Mouse (Mus musculus): ENCODE data around the gene Ciapin1.

The Ciapin1 gene

DNA sequence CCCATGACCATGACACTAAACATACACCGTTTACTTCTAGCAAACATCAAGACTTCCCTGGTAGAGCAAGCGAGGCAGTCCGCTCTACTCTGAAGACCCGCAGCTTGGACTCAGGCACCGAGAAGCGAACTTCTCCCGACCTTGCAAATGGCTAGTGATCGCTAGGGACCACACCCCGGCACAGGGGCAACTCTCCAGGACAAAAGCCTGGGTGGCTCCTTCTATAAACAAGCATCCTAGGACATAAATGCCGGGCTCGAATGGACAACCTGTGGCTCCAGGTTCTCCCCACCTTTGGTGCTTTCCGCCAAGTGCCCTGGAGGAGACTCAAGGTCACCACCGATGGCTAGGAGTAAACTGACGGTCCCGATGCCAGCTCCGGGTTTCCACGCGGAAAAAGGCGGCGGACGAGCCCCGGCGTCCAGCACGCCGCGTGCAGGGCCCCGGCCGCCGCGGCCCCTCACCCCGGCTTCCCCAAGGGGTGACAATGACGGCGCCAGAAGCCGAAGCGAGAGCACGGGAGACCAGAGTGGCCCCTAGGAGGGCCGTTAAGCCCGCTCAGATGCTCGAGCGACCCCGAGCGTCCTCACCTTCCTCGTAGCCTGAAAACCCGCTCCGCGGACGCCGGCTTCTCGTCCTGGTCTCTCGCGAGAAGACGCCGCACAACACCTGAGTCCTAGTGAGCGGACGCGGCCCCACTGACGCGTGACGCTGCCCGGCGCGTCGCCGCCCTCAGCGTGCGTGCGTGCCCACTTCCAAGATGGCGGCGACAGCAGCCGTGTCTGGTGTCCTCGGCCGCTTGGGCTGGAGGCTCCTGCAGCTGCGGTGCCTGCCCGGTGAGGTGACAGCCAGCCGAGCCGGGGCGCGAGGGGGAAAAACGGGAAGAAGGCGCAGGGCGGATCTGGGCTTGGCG, at the start of gene Ciapin1, which contains the start of gene Coq9:
Gene Ciapin1, minus strand, starts transcription at position 697 of the 913 bp plus-strand sequence.
Gene Coq9, plus strand, starts transcription at position 660 of the 913 bp plus-strand sequence.
- DNase-seq: peak; percentile 93 to 95

DNA sequence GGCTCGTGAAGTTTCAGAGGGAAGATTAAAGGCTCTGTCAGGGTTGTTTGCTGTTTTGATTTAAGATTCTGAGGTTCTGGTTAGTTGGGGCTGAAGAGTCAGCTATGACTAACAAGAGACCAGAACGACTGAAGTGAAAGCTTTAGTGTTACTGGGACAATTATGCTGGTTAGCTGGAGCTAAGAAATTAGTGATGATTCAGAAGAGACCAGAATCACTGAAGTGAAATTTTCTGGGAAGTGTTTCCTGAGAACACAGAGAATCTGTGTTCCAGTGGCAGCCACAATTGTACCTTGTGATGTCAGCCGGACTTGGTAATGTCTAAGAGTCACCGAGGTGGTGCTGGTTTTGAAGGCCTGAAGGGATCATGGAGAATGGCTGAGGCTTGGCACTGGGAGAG, 42.6 kb upstream of the Ciapin1 start:
- DNase-seq: no peak

DNA sequence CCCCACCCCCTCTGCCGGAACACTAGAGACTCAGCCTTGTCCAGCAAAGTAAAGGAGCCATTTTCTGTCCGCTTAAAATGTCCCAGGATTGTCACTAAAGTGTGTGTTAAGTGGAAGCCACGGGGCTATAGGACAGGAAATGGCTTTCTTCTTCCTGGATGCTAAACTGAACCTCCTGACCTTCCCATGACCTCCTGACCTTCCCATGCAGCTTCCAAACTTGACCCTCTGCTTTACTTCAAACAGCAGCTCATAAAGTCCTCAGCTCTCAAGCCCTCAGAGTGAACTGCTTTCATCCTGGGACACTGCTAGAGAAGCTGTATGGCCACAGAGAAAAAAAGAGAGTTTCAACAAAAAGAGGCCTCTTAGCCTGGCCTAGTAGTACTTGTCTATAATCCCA, 38.7 kb upstream of the Ciapin1 start:
- DNase-seq: no peak

DNA sequence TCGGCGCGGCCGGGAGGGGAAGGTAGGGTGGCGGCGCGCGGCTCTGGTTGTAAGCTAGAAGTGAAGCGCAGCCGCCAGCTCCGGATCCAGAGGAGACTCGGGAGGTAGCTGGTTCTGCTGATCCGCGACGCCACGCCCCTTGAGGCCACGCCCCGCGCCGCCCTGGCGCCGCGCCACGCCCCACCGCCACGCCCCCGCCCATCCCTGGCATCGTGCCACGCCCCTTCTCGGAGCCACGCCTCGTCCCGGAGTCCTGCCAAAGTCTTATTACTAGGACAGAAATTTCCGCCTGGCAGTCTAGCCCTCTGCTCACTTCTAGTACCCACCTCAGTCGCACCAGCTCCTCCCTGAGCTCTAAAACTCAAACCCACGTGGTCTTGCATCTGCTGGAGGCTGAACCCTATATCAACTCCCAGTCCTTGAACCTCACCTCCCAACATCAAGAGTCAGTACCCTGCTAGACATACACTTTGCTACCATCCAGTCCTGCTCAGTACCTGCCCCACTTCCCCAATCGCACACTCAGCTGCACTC, 38.1 kb upstream of the Ciapin1 start, which contains the start of gene Dok4:
Gene Dok4, minus strand, starts transcription at position 134 of the 534 bp plus-strand sequence.
- peak; percentile 67 to 76 for DNase-seq

DNA sequence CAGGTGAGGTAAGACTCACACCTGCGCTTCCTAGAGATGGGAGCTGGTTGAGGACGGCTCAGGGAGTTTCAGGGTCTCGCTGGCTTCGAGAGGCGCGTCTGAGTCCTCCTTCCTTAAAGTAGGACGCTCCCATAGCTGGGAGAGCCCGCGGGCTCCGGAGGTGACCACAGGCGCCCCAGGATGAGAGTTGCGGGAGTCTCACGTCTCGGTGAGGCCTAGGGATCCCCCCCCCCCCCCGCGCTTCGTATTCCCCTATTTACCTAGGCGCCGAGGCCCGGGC, 37.7 kb upstream of the Ciapin1 start:
- no peak for DNase-seq

DNA sequence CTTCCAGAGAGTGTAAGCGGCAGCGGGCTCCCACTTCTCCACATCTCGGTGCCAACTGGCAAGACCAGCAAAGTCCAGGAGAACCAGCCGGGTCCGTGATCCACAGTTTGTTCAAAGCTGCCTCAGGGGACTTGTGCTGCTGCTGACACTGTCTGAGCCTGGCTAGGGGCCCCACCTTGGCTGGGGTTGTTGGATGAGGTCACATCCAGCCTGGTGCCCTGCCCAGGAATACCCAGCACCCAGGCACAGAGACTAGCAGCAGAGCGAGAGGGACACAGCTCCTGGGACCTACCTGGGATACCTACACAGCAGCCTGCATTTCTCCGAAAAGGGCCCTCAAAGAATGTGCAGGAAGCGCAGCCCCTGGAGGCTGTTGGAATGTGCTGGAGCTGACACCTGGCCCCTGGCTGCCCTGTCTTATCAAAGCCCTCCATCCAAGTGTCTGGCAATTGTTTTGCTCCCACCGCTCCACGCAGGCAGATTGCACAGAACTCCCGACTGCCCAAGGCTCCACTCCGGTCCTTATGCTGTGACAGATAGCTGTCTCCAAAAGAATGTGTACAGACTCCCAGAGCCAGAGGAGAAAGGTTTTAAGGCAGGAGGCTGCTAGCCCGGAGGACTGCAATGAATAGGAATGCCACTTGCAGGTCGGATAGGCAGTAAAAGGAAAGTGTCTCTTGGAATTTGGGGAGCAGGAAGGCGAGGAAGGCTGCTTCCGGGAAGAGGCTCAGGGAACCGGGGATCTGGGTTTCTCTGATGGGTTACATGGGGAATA, 37.1 kb upstream of the Ciapin1 start:
- no peak for DNase-seq

DNA sequence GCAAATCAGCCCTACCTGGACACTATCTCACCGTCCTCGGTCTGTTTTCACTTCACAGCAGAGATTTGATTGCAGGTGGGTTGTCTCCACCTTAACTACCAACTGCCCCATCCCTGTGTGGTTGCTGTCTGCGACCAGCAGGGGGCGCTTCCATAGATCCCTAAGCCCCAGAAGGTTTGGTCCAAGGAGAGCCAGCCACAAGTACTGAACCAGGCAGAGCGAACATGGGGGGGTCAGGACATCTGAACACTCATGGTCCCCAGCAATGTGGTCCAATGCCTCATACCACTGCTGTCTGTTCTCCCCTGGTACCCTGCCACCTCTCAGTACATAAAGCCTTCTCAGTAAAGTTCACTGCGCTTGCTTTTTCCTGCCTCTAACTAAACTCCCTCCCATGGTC, 36.2 kb upstream of the Ciapin1 start:
- peak in 1 of 2 experiments; percentile 28 for DNase-seq

DNA sequence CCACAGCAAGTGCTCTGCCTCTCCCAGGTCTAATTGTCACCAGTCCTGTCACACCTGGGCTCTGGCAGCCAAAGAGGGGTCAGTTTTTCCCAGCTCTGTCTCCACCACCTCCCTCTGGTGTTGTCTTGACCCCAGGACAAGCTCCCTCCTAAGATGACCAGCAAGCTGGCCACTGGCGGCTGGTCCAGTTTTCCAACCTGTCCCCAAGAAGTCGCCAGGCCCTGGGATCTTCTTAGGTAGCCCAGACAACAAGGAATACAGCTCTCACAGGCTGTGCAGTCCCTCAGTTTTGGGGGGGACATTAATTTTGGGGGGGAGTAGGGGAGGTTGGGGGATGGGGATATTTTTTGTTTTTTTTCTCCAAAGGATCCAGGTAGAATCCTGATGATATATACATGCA, 34.4 kb upstream of the Ciapin1 start:
- no peak for DNase-seq

DNA sequence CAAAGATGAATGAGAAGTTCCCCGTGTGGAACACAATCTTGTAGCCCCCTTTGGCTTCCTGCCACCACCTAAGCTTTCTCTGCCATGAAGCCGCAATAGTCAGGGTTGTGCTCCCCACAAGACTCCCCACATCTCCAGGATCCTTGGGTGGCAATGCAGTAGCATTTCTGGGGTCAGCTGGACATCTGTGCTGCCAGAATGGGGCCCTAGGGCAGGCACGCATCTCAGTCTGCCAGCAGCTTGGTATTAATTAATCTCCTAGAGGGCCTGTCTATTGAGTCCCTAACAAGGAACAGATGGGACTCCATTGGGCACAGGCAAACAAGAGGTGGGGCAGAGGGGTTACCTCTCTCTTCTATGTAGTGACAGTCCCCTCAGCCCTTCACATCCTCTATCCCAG, 34.0 kb upstream of the Ciapin1 start:
- no peak for DNase-seq

DNA sequence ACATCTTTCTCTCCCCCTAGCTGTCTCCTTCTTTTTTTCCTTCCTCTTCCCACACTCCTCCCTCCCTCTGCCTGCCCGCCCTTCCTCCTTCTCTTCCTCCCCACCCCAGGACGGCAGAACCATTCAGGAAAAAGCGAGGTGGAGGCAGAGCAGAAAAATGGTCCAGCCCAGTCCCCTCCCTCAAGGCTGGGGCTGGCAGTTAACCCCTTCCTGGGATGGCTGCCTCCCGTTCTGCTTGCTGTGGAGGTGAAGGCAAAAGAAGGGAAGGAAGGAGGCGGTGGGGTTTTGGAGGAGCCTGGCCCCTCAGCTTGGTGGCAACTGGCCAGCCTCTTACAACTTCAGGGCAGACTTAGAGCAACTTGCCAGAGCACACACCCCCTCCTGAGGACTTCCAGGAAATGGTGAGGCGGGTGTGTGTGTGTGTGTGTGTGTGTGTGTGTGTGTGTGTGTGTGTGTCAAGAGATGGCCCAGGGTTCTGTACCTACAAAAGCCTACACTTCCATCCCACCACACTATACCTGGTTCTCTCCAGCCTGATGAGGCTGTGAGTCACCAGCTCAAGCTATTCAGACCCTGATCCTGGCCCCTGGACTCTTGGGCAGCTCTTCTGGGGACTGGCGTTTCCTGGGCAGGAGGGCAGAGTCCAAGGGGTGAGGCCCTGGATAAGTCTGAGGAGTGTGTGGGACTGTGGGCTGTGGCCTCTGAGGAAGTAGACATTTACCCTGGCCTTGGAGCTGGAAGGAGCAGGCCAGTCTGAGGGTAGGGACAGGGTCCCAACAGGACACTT, 33.1 kb upstream of the Ciapin1 start:
- no peak for DNase-seq

DNA sequence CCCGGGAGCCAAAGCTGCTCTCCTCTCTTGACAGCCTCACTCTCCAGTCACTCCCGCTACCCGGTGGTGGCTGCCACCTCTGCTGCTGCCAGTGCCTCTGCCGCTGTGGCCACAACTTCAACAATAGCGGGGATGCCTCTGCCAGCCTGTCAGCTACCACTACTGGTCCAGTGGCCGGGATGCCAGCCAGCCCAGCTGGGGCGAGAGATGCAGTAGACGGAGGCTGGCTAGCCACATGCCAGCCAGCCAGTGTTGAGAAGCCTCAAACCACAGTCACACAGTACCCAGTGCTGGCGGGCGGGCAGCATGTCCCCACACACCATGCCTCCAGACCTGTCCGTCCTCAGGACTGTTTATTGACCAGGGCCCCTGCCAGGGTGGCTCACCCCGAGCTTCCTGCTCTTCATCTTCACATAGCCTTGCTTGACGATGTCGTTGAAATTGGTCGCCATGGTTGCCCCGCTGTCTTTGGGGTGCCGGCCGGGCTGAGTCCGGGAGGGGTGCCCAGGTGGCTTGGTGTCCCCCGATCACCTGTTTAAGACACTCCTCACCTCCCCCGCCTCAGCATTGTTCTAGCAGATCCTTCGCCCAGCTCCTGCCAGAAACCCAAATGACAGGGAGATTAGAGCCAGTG, 32.4 kb upstream of the Ciapin1 start:
- no peak for DNase-seq

DNA sequence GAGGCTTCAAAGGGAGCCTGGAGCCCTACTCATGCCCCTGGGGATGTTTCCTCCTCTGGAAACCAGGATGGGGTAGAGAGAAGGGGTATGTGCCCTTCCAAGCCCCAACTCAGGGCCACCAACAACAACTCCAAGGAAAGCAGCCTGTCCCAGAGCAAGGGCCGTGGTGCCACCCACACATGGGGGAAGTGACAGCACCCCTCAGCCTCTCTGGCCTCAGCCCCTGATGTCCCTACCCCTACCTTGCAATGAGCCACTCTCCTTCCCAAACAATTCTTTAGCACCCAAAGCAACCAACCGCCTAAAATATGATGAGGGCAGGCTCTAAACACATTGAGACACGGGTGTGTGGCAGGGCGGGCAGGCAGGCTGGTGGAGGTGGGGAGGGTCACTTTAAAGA, 31.8 kb upstream of the Ciapin1 start:
- DNase-seq: no peak

DNA sequence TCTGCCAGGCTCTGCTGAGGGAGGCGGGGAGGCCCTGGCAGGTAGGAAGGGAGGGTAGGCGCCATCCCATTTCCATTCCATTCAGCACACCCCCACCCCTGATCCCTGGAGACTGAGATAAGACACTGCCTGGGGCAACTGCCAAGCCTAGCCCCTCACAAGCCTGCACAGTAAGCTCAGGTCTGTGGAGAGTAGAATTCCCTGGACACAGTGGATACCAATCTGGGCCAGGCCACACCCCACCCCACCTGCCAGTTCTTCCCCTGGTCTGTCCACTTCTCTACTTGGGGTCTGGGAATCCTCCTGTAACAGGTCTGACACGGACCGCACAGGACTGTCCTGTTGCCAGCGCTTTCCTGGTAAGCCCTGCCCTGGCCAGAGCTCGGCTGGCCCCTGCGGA, 31.0 kb upstream of the Ciapin1 start:
- DNase-seq: no peak

DNA sequence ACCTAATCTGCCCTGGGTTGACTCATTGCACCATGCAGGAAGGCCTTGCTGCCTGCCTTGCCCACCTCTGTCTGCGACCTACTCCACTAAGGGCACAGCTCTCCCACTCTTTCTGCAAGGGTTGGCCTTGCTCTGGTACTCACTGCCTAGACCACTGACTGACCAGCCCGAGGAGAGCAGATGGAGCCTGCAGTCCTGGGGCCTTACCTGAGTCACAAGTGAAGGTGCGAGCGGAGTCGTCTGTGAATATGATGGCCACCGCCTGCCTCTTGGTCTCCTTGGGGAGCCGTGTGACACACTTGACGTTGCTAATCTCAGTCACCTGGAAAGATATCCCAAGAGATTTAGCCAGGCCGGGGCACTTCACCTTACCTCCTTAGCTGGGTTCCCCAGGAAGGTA, 28.8 kb upstream of the Ciapin1 start:
- DNase-seq: no peak

DNA sequence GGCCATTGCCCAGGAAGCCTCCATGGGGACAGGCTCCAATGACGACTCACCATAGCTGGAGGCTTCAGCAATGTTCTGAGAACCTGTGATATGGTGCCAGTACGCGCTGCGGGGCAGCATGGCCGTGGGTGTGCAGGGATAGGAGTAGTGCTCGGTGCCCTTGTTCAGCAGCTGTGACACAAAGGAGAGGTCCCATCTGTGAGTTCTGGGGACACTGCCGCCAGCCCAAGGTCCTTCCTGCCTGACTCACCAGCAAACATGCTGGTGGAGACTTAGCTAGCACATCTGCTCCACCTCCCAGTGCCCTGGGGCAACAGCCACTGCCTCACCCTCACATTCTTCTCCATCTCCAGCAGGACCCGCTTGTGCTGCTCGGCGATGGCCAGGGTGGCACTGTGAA, 27.1 kb upstream of the Ciapin1 start:
- DNase-seq: no peak

DNA sequence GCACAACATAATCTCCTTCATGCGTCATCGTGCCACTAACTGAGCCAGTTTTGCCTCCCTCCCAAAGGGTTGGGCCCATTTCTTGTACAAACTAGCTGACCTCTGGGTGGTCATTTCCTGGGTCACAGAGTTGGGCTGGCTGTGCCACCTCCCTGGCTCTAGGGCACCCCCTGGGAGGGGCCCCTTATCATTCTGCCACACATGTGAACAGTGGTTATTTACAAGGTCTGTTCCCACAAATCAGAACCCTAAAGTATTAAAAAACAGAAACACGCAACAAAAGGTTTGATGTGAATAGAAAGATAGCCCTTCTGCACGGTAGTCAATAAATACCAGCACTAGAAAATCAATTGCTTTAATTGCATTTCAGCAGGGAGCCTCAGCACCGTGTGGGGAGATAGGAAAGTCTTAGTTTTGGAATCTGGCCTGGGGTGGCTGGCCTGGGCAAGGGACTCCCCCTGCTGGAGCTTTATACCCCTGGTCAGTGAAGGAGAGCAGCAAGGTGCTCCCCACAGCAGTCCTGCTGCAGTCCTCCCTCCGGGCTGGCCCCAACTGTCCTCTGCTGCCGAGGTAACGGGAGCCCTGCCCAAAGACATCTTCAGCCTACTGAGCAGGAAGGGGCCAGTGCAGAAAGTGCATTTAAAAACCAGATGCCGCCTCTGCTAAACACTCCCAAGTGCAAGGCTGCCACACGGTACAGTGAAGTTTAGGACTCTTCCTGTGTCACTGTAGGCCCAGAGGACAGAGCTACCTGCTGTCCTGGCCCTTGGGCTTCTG, 25.9 kb upstream of the Ciapin1 start:
- DNase-seq: no peak

DNA sequence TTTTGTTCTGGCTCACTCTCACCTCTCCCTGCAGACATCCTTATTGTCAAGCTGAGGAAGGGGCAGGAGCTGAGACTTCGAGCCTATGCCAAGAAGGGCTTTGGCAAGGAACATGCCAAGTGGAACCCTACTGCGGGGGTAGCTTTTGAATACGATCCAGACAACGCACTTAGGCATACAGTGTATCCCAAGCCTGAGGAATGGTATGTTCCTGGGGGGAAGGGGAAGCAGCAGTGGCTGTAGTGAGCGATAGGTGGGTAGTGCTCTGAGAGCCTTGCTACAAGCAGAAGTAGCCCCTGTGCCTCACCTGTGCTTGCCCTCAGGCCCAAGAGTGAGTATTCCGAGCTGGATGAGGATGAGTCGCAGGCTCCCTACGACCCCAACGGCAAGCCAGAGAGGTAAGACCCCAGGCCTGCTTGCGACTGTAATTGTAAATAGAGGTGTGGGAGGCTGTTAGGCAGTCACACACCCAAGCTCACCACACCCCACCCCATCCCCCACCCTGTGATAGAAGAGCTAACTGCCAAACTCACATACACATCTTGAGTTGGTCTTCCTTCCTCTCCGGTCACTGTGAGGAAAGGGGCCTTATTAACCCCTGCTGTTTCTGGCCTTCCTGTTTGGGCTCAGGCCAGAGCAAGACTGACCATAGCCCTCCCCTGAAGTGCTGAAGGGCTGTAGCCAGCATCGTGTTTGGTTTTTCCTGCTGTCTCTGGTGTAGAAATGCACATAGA, 24.5 kb upstream of the Ciapin1 start:
- no peak for DNase-seq

DNA sequence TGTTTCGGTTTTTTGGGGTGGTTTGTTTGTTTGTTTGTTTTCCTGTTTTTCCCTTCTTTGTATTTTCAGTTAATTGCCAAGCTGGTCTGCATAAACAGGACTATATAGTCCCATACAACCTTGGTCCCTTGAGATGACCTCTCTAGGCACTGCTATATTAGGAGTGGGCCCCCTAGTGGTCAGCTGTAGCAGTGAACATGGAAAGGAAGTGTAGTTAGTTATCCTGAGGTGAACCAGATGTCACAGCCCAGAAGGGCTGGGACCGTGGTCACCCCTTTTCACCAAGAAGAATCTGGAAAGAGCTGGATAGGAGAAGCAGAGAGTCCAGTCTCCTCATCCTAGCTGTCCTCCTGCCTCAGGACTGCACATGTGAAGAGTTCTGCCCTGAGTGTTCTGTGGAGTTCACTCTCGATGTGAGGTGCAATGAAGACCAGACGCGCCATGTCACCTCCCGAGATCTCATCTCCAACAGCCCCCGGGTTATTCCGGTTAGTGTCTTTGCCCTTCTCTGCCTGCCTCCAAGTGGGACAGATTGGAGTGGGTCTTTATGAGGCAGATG, 23.3 kb upstream of the Ciapin1 start:
- peak in 1 of 2 experiments; percentile 43 for DNase-seq

DNA sequence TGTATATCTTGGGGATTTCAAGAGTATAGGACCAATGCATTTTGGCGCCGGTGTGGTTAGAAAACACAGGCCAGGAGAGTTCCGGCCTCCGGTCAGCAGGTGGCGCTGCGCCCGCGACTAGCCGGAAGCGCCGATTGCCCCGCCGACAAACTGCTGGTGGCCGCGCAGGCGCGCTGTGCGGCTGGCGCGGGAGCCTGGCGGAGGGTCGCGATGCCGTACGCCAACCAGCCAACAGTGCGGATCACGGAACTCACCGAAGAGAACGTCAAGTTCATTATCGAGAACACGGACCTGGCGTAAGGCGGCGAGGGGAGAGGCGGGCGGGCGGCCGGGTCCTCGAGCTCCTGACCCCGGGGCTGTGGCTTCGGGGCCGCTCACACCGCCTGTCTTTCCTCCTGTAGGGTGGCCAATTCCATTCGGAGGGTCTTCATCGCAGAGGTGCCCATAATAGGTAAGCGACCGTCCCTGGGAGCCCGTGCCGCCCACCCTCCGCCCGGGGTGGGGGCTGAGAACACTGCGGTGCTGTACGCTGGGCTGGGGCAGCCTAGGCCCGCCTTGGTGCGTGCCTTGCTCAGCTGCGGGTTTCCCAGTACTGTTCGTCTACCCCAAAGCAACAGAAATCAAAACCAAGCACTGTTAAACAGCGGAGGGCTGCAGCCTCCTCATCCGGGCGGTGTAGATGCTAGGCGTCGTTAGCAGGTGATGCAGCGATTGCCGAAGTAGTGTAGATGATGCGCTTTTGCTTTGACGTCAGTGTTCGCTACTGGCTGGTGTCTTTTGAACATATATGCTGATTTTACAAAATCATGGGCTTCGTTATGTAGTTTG, 19.4 kb upstream of the Ciapin1 start, which contains the start of gene Polr2c:
Gene Polr2c, plus strand, starts transcription at position 105 of the 828 bp plus-strand sequence.
- DNase-seq: peak; percentile 77 to 79

DNA sequence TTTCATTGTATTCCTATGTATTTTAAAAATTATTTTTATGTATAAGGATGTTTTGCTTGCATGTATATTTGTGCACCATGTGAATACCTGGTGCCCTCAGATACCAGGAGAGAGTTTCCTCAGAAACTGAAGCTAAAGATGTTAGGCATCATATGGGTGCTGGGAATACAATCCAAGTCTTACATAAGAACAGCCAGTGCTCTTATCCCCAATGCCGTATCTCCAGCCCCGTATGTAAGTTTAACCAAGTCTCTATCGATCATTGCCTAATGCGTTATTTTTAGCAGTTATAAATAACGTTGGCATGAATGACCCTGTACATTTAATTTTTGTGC, 18.8 kb upstream of the Ciapin1 start:
- DNase-seq: no peak
